Mouse (Mus musculus) adrenal gland, postnatal 25 days (tissue): ENCODE measurements around the gene Catsperd. TPM values are rescaled to one million over a fixed set of nuclear protein-coding genes. Genes with fewer than 3 reads are reported as not detected.
A peak's percentile ranks its signal among the peaks of the same experiment; 100 is the strongest.

Experiments used
- DNase-seq: peaks from one replicate; pipeline ENCODE4 v3.0.0; 2021; ENCODE audit warnings: mixed read lengths
- long read RNA-seq: library from polyadenylated mRNA; stranded (forward); transcript quantifications from one replicate; pipeline ENCODE4 v2.0.0, GENCODE M21; 2021
- total RNA-seq: library from RNA; stranded (reverse); gene quantifications from 2 replicates; pipeline ENCODE4 v1.2.3, GENCODE M21; 2021

The Catsperd gene
- total RNA-seq, result 3.2 and 4.0 TPM in 2 replicates
- long read RNA-seq, partial matches to known transcripts, result 0 of 1 reads
- long read RNA-seq, other reads (novel, unspliced or antisense), result 1 of 1 reads

GRCm38 (mm10) chr17:56627530-56628277 lies at the start of gene Catsperd:
Gene Catsperd, plus strand, starts transcription at chr17:56628143.
- no peak for DNase-seq

- DNase-seq, result no peak
Measured at GRCm38 (mm10) chr17:56583071-56583470, 44.9 kb upstream of the Catsperd start.

- peak; percentile 44 for DNase-seq
Measured at GRCm38 (mm10) chr17:56583611-56584256, 44.2 kb upstream of the Catsperd start.

GRCm38 (mm10) chr17:56584257-56585130 lies 43.4 kb upstream of the Catsperd start, which contains the start of the genes Safb2 and Safb:
Gene Safb2, minus strand, starts transcription at chr17:56584585.
Gene Safb, plus strand, starts transcription at chr17:56584825.
- peak; percentile 99 for DNase-seq

- DNase-seq, result peak; percentile 49
Measured at GRCm38 (mm10) chr17:56585171-56585821, 42.6 kb upstream of the Catsperd start.

GRCm38 (mm10) chr17:56587773-56588172 lies 40.2 kb upstream of the Catsperd start:
- DNase-seq, result no peak

- DNase-seq, result no peak
Measured at GRCm38 (mm10) chr17:56588921-56589320, 39.0 kb upstream of the Catsperd start.

GRCm38 (mm10) chr17:56592553-56592952 lies 35.4 kb upstream of the Catsperd start:
- no peak for DNase-seq

GRCm38 (mm10) chr17:56593527-56594271 lies 34.2 kb upstream of the Catsperd start:
- no peak for DNase-seq

- no peak for DNase-seq
Measured at GRCm38 (mm10) chr17:56603186-56604069, 24.5 kb upstream of the Catsperd start.

GRCm38 (mm10) chr17:56604070-56604380 lies 23.9 kb upstream of the Catsperd start:
- no peak for DNase-seq

GRCm38 (mm10) chr17:56604422-56604821 lies 23.5 kb upstream of the Catsperd start:
- no peak for DNase-seq

- DNase-seq, result no peak
Measured at GRCm38 (mm10) chr17:56605431-56605830, 22.5 kb upstream of the Catsperd start.

GRCm38 (mm10) chr17:56607521-56608062 lies 20.4 kb upstream of the Catsperd start:
- no peak for DNase-seq

- DNase-seq, result no peak
Measured at GRCm38 (mm10) chr17:56608699-56609098, 19.2 kb upstream of the Catsperd start.

GRCm38 (mm10) chr17:56609452-56610171 lies 18.3 kb upstream of the Catsperd start, which contains the start of gene 2410015M20Rik:
Gene 2410015M20Rik, minus strand, starts transcription at chr17:56609771.
- peak; percentile 89 for DNase-seq

GRCm38 (mm10) chr17:56611323-56611722 lies 16.6 kb upstream of the Catsperd start:
- no peak for DNase-seq

GRCm38 (mm10) chr17:56611861-56612564 lies 15.9 kb upstream of the Catsperd start:
- DNase-seq, result no peak
